Mouse (Mus musculus) G1E (cell line): ENCODE measurements around the gene Zfp385a.

Experiments used
- CTCF ChIP-seq: IDR thresholded peaks from 2 replicates; pipeline ENCODE4 v1.5.1; 2012; ENCODE audit warnings: low read depth, low read length, inconsistent platforms, mixed read lengths
- GATA1 ChIP-seq: IDR thresholded peaks from 2 replicates; pipeline ENCODE4 v1.6.1; 2012; ENCODE audit warnings: borderline replicate concordance, low read length, inconsistent platforms, mixed read lengths
- POLR2AphosphoS5 ChIP-seq: IDR thresholded peaks from 2 replicates; pipeline ENCODE4 v1.6.1; 2012; ENCODE audit warnings: low read depth, low read length, inconsistent platforms; ENCODE audit not compliant: insufficient replicate concordance

DNA sequence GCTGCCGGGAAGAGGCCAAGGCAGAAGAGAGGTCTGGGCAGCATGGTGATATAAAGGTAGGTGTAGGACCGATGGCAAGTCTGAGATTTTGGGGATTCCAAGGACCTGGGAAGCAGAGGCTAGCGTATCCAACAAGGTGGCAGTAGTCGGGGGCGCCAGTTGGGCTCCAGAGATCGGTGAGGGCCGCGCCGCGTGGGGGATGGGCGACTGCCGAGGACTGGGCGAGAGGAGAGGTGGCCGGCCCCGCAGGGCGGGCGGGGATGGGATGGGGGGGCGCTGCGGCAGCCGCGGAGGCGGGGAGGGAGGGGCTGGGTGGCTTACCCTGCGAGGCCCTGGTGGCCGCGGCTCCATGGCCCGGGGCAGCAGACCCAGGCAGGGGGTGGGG, 16.8 kb downstream of the Zfp385a start:
- TF ChIP-seq GATA1 (no peak), CTCF (no peak), POLR2AphosphoS5 (no peak)
